Mouse (Mus musculus) liver, adult 2 months (tissue): ENCODE measurements around the gene Cd1d1. TPM values are rescaled to one million over a fixed set of nuclear protein-coding genes. Genes with fewer than 3 reads are reported as not detected.
A peak's percentile ranks its signal among the peaks of the same experiment; 100 is the strongest.

Source experiments
- DNase-seq: peaks from one replicate; pipeline ENCODE4 v3.0.0-alpha.2; 2011; ENCODE audit warnings: low read depth, low spot score; ENCODE audit errors: extremely low read depth
- H3K27ac ChIP-seq: fragments of 200-500 bp; replicated peaks from 2 replicates; pipeline ENCODE4 v1.5.1; 2012; ENCODE audit warnings: low read depth, mild to moderate bottlenecking, control low read depth, inconsistent platforms, low read length; ENCODE audit not compliant: insufficient read depth
- H3K27me3 ChIP-seq: fragments of 200-500 bp; 2 replicates; pipeline ENCODE4 v1.6.1; 2012; ENCODE audit warnings: mild to moderate bottlenecking, moderate library complexity, low read length, inconsistent platforms; ENCODE audit not compliant: control insufficient read depth, insufficient read depth
- H3K36me3 ChIP-seq: fragments of 200-500 bp; 2 replicates; pipeline ENCODE4 v1.6.1; 2012; ENCODE audit warnings: low read length, inconsistent platforms; ENCODE audit not compliant: control insufficient read depth, insufficient read depth
- H3K4me1 ChIP-seq: fragments of 200-500 bp; 2 replicates; pipeline ENCODE4 v1.6.1; 2011; ENCODE audit warnings: low read length; ENCODE audit not compliant: control insufficient read depth, insufficient read depth
- H3K4me3 ChIP-seq: fragments of 200-500 bp; 2 replicates; pipeline ENCODE4 v1.5.1; 2011; ENCODE audit warnings: low read depth, mild to moderate bottlenecking, control low read depth, low read length, moderate library complexity; ENCODE audit not compliant: insufficient read depth
- H3K79me2 ChIP-seq: fragments of 200-500 bp; 2 replicates; pipeline ENCODE4 v1.6.1; 2012; ENCODE audit warnings: inconsistent platforms, mild to moderate bottlenecking, low read length, moderate library complexity; ENCODE audit not compliant: control insufficient read depth, insufficient read depth
- H3K9ac ChIP-seq: fragments of 200-500 bp; 2 replicates; pipeline ENCODE4 v1.6.1; 2012; ENCODE audit warnings: low read depth, mild to moderate bottlenecking, control low read depth, inconsistent platforms, low read length
- CTCF ChIP-seq: fragments of 200-500 bp; IDR thresholded peaks from 2 replicates; pipeline ENCODE4 v1.5.1; 2011; ENCODE audit warnings: low read depth, low read length, control low read depth
- POLR2A ChIP-seq: fragments of 200-500 bp; IDR thresholded peaks from 2 replicates; pipeline ENCODE4 v1.6.1; 2011; ENCODE audit warnings: low read length, control low read depth; ENCODE audit not compliant: insufficient read depth; ENCODE audit errors: extremely low read depth
- WGBS: fragments of 180-500 bp; shearing (Covaris S2); methylation state at CpG from one replicate; pipeline ENCODE4 v1.1.7; 2018; 5-methylcytosine and 5-hydroxymethylcytosine counted together
- polyA plus RNA-seq: library from polyadenylated mRNA; depleted of rRNA; stranded (reverse); fragments of >200 nt; gene quantifications from 2 replicates; pipeline ENCODE4 v1.2.3, GENCODE M21; 2012
- total RNA-seq: library from RNA; depleted of rRNA; stranded (reverse); fragments of >200 nt; gene quantifications from 2 replicates; pipeline ENCODE4 v1.2.3, GENCODE M21; 2014

Gene Cd1d1
- total and polyA plus RNA-seq, 2 experiments = 251 to 410 TPM

GRCm38 (mm10) chr3:86986490-86986889, 12.8 kb downstream of the Cd1d1 start:
- TF ChIP-seq POLR2A (no peak), CTCF (no peak)
- H3K4me3 ChIP-seq = peak overlapping the region; percentile 5
- no peaks in the 10 kb centered on the region for H3K79me2 ChIP-seq
- no peaks in the 10 kb centered on the region for H3K4me1 ChIP-seq
- H3K36me3 ChIP-seq = no peaks in the 10 kb centered on the region
- no peak for DNase-seq
- no peaks in the 10 kb centered on the region for H3K27me3 ChIP-seq
- H3K27ac ChIP-seq = no peak overlapping the region
- H3K9ac ChIP-seq = peak overlapping the region; percentile 33
- WGBS = 18% methylated on average over 12 of the region's 12 CpGs

GRCm38 (mm10) chr3:86983382-86983781, 15.9 kb downstream of the Cd1d1 start:
- H3K27me3 ChIP-seq = no peaks in the 10 kb centered on the region
- H3K4me1 ChIP-seq = no peaks in the 10 kb centered on the region
- no peak overlapping the region for H3K4me3 ChIP-seq
- no peaks in the 10 kb centered on the region for H3K79me2 ChIP-seq
- TF ChIP-seq POLR2A = no peak
- TF ChIP-seq CTCF = no peak
- H3K27ac ChIP-seq = no peak overlapping the region
- H3K9ac ChIP-seq = no peak overlapping the region
- 82% methylated on average over 6 of the region's 6 CpGs for WGBS
- DNase-seq = no peak
- H3K36me3 ChIP-seq = no peaks in the 10 kb centered on the region

GRCm38 (mm10) chr3:86976546-86976945, 22.7 kb downstream of the Cd1d1 start:
- H3K4me3 ChIP-seq = no peak overlapping the region
- 9% methylated on average over 8 of the region's 8 CpGs for WGBS
- H3K36me3 ChIP-seq = no peaks in the 10 kb centered on the region
- peak; percentile 56 for DNase-seq
- H3K27me3 ChIP-seq = no peaks in the 10 kb centered on the region
- peak; percentile 48 for TF ChIP-seq CTCF
- TF ChIP-seq POLR2A = no peak
- no peaks in the 10 kb centered on the region for H3K79me2 ChIP-seq
- no peak overlapping the region for H3K27ac ChIP-seq
- no peak overlapping the region for H3K9ac ChIP-seq
- H3K4me1 ChIP-seq = no peaks in the 10 kb centered on the region

GRCm38 (mm10) chr3:86975150-86975549, 24.1 kb downstream of the Cd1d1 start:
- H3K27ac ChIP-seq = no peak overlapping the region
- H3K4me1 ChIP-seq = no peaks in the 10 kb centered on the region
- DNase-seq = no peak
- no peaks in the 10 kb centered on the region for H3K36me3 ChIP-seq
- WGBS = 53% methylated on average over 2 of the region's 2 CpGs
- TF ChIP-seq CTCF (no peak), POLR2A (no peak)
- no peak overlapping the region for H3K4me3 ChIP-seq
- H3K9ac ChIP-seq = no peak overlapping the region
- no peaks in the 10 kb centered on the region for H3K27me3 ChIP-seq
- H3K79me2 ChIP-seq = no peaks in the 10 kb centered on the region

- no peaks in the 10 kb centered on the region for H3K4me1 ChIP-seq
- H3K27ac ChIP-seq = no peak overlapping the region
- H3K9ac ChIP-seq = no peak overlapping the region
- TF ChIP-seq POLR2A (no peak), CTCF (no peak)
- H3K4me3 ChIP-seq = no peak overlapping the region
- no peaks in the 10 kb centered on the region for H3K27me3 ChIP-seq
- H3K79me2 ChIP-seq = no peaks in the 10 kb centered on the region
- DNase-seq = no peak
- WGBS = 91% methylated on average over 17 of the region's 17 CpGs
- no peaks in the 10 kb centered on the region for H3K36me3 ChIP-seq
Observed at GRCm38 (mm10) chr3:86962665-86963435, 36.4 kb downstream of the Cd1d1 start.

- H3K27me3 ChIP-seq = no peaks in the 10 kb centered on the region
- no peak for DNase-seq
- WGBS = 83% methylated on average over 2 of the region's 2 CpGs
Observed at GRCm38 (mm10) chr3:86961395-86961669, 37.9 kb downstream of the Cd1d1 start.

More at GRCm38 (mm10) chr3:86961395-86961669, 37.9 kb downstream of the Cd1d1 start:
- no peaks in the 10 kb centered on the region for H3K36me3 ChIP-seq
- H3K79me2 ChIP-seq = no peaks in the 10 kb centered on the region
- no peak overlapping the region for H3K9ac ChIP-seq
- no peak overlapping the region for H3K4me3 ChIP-seq
- TF ChIP-seq POLR2A = no peak
- no peak for TF ChIP-seq CTCF
- no peaks in the 10 kb centered on the region for H3K4me1 ChIP-seq
- H3K27ac ChIP-seq = no peak overlapping the region
